Mouse (Mus musculus) heart, embryonic 10.5 days (tissue): ENCODE results near the gene Klk1. TPM values are rescaled to one million over a fixed set of nuclear protein-coding genes. Genes with fewer than 3 reads are reported as not detected.

Experiments used
- DNase-seq: peaks from one replicate; pipeline ENCODE4 v3.0.0-alpha.2; 2017; ENCODE audit warnings: low spot score
- H3K27ac ChIP-seq: fragments of 300-500 bp; sonication (generic); 2 replicates; pipeline ENCODE4 v1.5.1; 2016; ENCODE audit warnings: mild to moderate bottlenecking
- H3K27me3 ChIP-seq: fragments of 300-500 bp; sonication (generic); 2 replicates; pipeline ENCODE4 v1.6.1; 2016; ENCODE audit warnings: mild to moderate bottlenecking; ENCODE audit not compliant: poor library complexity, insufficient read depth, severe bottlenecking
- H3K36me3 ChIP-seq: fragments of 300-500 bp; sonication (generic); 2 replicates; pipeline ENCODE4 v1.6.1; 2016; ENCODE audit warnings: mild to moderate bottlenecking, moderate library complexity
- H3K4me1 ChIP-seq: fragments of 300-500 bp; sonication (generic); 2 replicates; pipeline ENCODE4 v1.6.1; 2016; ENCODE audit warnings: mild to moderate bottlenecking
- H3K4me3 ChIP-seq: fragments of 300-500 bp; sonication (generic); 2 replicates; pipeline ENCODE4 v1.5.1; 2016; ENCODE audit warnings: mild to moderate bottlenecking, moderate library complexity
- H3K9me3 ChIP-seq: fragments of 300-500 bp; sonication (generic); 2 replicates; pipeline ENCODE4 v1.6.1; 2016; ENCODE audit warnings: mild to moderate bottlenecking, moderate library complexity
- WGBS: fragments of 180-500 bp; shearing (Covaris S2); methylation state at CpG from one replicate; pipeline ENCODE4 v1.1.7; 2016; 5-methylcytosine and 5-hydroxymethylcytosine counted together
- polyA plus RNA-seq: library from polyadenylated mRNA; unstranded; fragments of >200 nt; fragmentation: Nextera tagmentation; extraction: Ambion mirVana; gene quantifications from 2 replicates; pipeline ENCODE4 v1.2.1, GENCODE M21; 2016

The Klk1 gene
- polyA plus RNA-seq, 1 experiment from 2014 or later: 0.30 TPM

GRCm38 (mm10) chr7:44261147-44261546 is 36.0 kb downstream of the Klk1 start, which contains the start of gene Gm15517:
Gene Gm15517, plus strand, starts transcription at chr7:44261447.
- Histone ChIP-seq H3K9me3 (no peaks in the 10 kb centered on the region), H3K36me3 (no peaks in the 10 kb centered on the region)
- 50% methylated on average over 5 of the region's 5 CpGs for WGBS

GRCm38 (mm10) chr7:44262791-44263643 is 37.9 kb downstream of the Klk1 start:
- Histone ChIP-seq H3K36me3 (no peaks in the 10 kb centered on the region), H3K27ac (no peak overlapping the region), H3K27me3 (peaks cover 63% of the 10 kb centered on the region), H3K4me1 (peaks cover 6% of the 10 kb centered on the region; the same call in 1 of the 2 replicates), H3K4me3 (peak overlapping the region; percentile 27), H3K9me3 (no peaks in the 10 kb centered on the region)
- peak; percentile 94 for DNase-seq
- whole genome bisulfite sequencing: 4% methylated on average over 34 of the region's 34 CpGs

More at GRCm38 (mm10) chr7:44261147-44261546, 36.0 kb downstream of the Klk1 start, which contains the start of gene Gm15517:
- Histone ChIP-seq H3K4me1 (peaks cover 6% of the 10 kb centered on the region; the same call in 1 of the 2 replicates), H3K4me3 (no peak within 1 kb of the TSS), H3K27me3 (peaks cover 48% of the 10 kb centered on the region), H3K27ac (no peak within 1 kb of the TSS)
- DNase-seq: no peak

GRCm38 (mm10) chr7:44268117-44268516 is 43.0 kb downstream of the Klk1 start:
- Histone ChIP-seq H3K27me3 (peaks cover 64% of the 10 kb centered on the region), H3K9me3 (no peaks in the 10 kb centered on the region), H3K27ac (no peak overlapping the region), H3K4me1 (peaks cover 3% of the 10 kb centered on the region; the same call in 1 of the 2 replicates), H3K4me3 (no peak overlapping the region), H3K36me3 (no peaks in the 10 kb centered on the region)
- DNase-seq: no peak
- 76% methylated on average over 11 of the region's 11 CpGs for WGBS

- Histone ChIP-seq H3K4me1 (no peaks in the 10 kb centered on the region), H3K9me3 (no peaks in the 10 kb centered on the region), H3K36me3 (no peaks in the 10 kb centered on the region), H3K27ac (no peak overlapping the region), H3K27me3 (peaks cover 64% of the 10 kb centered on the region), H3K4me3 (no peak overlapping the region)
- DNase-seq: no peak
- 74% methylated on average over 2 of the region's 2 CpGs for WGBS
These were observed 44.2 kb downstream of the Klk1 start for GRCm38 (mm10) chr7:44269397-44269796.

GRCm38 (mm10) chr7:44271309-44271708 is 46.1 kb downstream of the Klk1 start:
- Histone ChIP-seq H3K4me1 (no peaks in the 10 kb centered on the region), H3K9me3 (no peaks in the 10 kb centered on the region), H3K36me3 (no peaks in the 10 kb centered on the region), H3K4me3 (no peak overlapping the region), H3K27ac (no peak overlapping the region), H3K27me3 (peaks cover 71% of the 10 kb centered on the region)
- WGBS: 68% methylated on average over 2 of the region's 2 CpGs
- no peak for DNase-seq

- Histone ChIP-seq H3K27me3 (peaks cover 62% of the 10 kb centered on the region), H3K36me3 (no peaks in the 10 kb centered on the region), H3K4me3 (no peak overlapping the region), H3K4me1 (no peaks in the 10 kb centered on the region), H3K9me3 (no peaks in the 10 kb centered on the region), H3K27ac (no peak overlapping the region)
- no peak for DNase-seq
- 86% methylated on average over 7 of the region's 7 CpGs for WGBS
These were observed 47.4 kb downstream of the Klk1 start for GRCm38 (mm10) chr7:44272546-44272945.

- Histone ChIP-seq H3K27ac (no peak overlapping the region), H3K4me3 (no peak overlapping the region), H3K4me1 (no peaks in the 10 kb centered on the region), H3K36me3 (no peaks in the 10 kb centered on the region), H3K9me3 (no peaks in the 10 kb centered on the region), H3K27me3 (peaks cover 53% of the 10 kb centered on the region)
- no peak for DNase-seq
- 66% methylated on average over 7 of the region's 7 CpGs for WGBS
These were observed 48.3 kb downstream of the Klk1 start for GRCm38 (mm10) chr7:44273446-44273845.

GRCm38 (mm10) chr7:44274096-44274495 is 48.9 kb downstream of the Klk1 start:
- no peak overlapping the region for H3K27ac ChIP-seq
- no peaks in the 10 kb centered on the region for H3K9me3 ChIP-seq
- H3K27me3 ChIP-seq: peaks cover 47% of the 10 kb centered on the region
- WGBS: 21% methylated on average over 11 of the region's 11 CpGs
- no peaks in the 10 kb centered on the region for H3K4me1 ChIP-seq
- no peak for DNase-seq
- no peak overlapping the region for H3K4me3 ChIP-seq
- H3K36me3 ChIP-seq: no peaks in the 10 kb centered on the region

GRCm38 (mm10) chr7:44275546-44275945 is 50.4 kb downstream of the Klk1 start:
- no peaks in the 10 kb centered on the region for H3K36me3 ChIP-seq
- H3K4me3 ChIP-seq: no peak overlapping the region
- H3K27ac ChIP-seq: no peak overlapping the region
- H3K27me3 ChIP-seq: peaks cover 43% of the 10 kb centered on the region
- no peaks in the 10 kb centered on the region for H3K4me1 ChIP-seq
- no peak for DNase-seq
- H3K9me3 ChIP-seq: no peaks in the 10 kb centered on the region
- 72% methylated on average over 3 of the region's 3 CpGs for WGBS

- no peak overlapping the region for H3K4me3 ChIP-seq
- H3K36me3 ChIP-seq: no peaks in the 10 kb centered on the region
- H3K4me1 ChIP-seq: no peaks in the 10 kb centered on the region
- DNase-seq: no peak
- H3K9me3 ChIP-seq: no peaks in the 10 kb centered on the region
- H3K27ac ChIP-seq: no peak overlapping the region
- peaks cover 43% of the 10 kb centered on the region for H3K27me3 ChIP-seq
- 58% methylated on average over 10 of the region's 10 CpGs for WGBS
These were observed 51.5 kb downstream of the Klk1 start for GRCm38 (mm10) chr7:44276461-44277249.

GRCm38 (mm10) chr7:44277250-44277622 is 52.1 kb downstream of the Klk1 start:
- Histone ChIP-seq H3K36me3 (no peaks in the 10 kb centered on the region), H3K27ac (no peak overlapping the region), H3K4me1 (no peaks in the 10 kb centered on the region), H3K4me3 (no peak overlapping the region), H3K9me3 (no peaks in the 10 kb centered on the region), H3K27me3 (peaks cover 40% of the 10 kb centered on the region)
- 44% methylated on average over 2 of the region's 2 CpGs for WGBS
- DNase-seq: no peak
